Mouse (Mus musculus): ENCODE measurements around the gene 1190007I07Rik. TPM values are rescaled to one million over a fixed set of nuclear protein-coding genes. Genes with fewer than 3 reads are reported as not detected.
"Not testable (repeated sequence)": the region's sequence is repeated elsewhere in the genome, so short reads cannot be mapped to it uniquely, and the experiment has no call there.

The 1190007I07Rik gene
- polyA plus RNA-seq, 1 experiment from 2014 or later, result 43.7 TPM

DNA sequence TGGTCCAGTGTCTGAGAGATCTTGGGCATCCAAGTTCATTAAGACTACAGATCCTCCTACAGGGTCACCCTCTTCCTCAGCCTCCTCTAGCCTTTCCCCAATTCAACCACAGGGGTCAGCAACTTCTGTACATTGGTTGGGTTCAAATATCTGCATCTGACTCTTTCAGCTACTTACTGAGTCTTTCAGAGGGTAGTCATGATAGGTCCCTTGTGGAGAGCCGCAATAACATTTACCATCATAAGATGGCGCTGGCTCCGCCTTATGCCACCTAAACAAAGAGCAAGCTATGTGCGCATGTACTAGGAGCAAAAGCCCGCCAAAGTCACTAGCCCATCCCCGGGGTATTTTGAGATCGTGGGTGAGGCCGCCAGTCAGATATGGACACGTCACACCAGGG, 33.4 kb downstream of the 1190007I07Rik start:
- H3K9me3 ChIP-seq; H3K4me1 ChIP-seq; H3K27ac ChIP-seq; DNase-seq (ENCODE audit: extremely low spot score, low spot score); H3K4me3 ChIP-seq; H3K36me3 ChIP-seq (replicated peaks); H3K27me3 ChIP-seq (ENCODE audit: poor library complexity, severe bottlenecking): not testable (repeated sequence)
- WGBS, result 89% methylated on average over 9 of the region's 9 CpGs

- H3K9me3 ChIP-seq, result peaks cover 20% of the 10 kb centered on the region
- 96% methylated on average over 11 of the region's 11 CpGs for WGBS
- H3K27ac ChIP-seq; H3K4me3 ChIP-seq; H3K36me3 ChIP-seq (replicated peaks); DNase-seq (ENCODE audit: extremely low spot score, low spot score); H3K27me3 ChIP-seq (ENCODE audit: poor library complexity, severe bottlenecking); H3K4me1 ChIP-seq: not testable (repeated sequence)
Observed at GRCm38 (mm10) chr10:82571091-82571490, 51.9 kb downstream of the 1190007I07Rik start.

Other genes starting within 250 kb of the 1190007I07Rik start
- gene Gm1553, start 130.6 kb downstream of the 1190007I07Rik start, polyA plus RNA-seq (2016; fragmentation: Nextera tagmentation; extraction: Ambion mirVana), result not detected in 2 replicates
- 291 and 312 TPM in 2 replicates for gene Tdg, start 6.6 kb upstream of the 1190007I07Rik start, polyA plus RNA-seq (2016; fragmentation: Nextera tagmentation; extraction: Ambion mirVana)
- 1.00 and 1.3 TPM in 2 replicates for gene Glt8d2, start 67.4 kb upstream of the 1190007I07Rik start, polyA plus RNA-seq (2016; fragmentation: Nextera tagmentation; extraction: Ambion mirVana)
- 22.7 and 24.8 TPM in 2 replicates for gene Hcfc2, start 72.9 kb upstream of the 1190007I07Rik start, polyA plus RNA-seq (2016; fragmentation: Nextera tagmentation; extraction: Ambion mirVana)
- 63.8 and 64.3 TPM in 2 replicates for gene Nfyb, start 140.9 kb upstream of the 1190007I07Rik start, polyA plus RNA-seq (2016; fragmentation: Nextera tagmentation; extraction: Ambion mirVana)
- 196 and 200 TPM in 2 replicates for gene Txnrd1, start 210.7 kb upstream of the 1190007I07Rik start, polyA plus RNA-seq (2016; fragmentation: Nextera tagmentation; extraction: Ambion mirVana)
- 0.57 and 0.66 TPM in 2 replicates for gene Eid3, start 243.4 kb upstream of the 1190007I07Rik start, polyA plus RNA-seq (2016; fragmentation: Nextera tagmentation; extraction: Ambion mirVana)

Data from forebrain, embryonic 10.5 days (tissue).